Mouse (Mus musculus): ENCODE data around the gene Hspg2.

DNA sequence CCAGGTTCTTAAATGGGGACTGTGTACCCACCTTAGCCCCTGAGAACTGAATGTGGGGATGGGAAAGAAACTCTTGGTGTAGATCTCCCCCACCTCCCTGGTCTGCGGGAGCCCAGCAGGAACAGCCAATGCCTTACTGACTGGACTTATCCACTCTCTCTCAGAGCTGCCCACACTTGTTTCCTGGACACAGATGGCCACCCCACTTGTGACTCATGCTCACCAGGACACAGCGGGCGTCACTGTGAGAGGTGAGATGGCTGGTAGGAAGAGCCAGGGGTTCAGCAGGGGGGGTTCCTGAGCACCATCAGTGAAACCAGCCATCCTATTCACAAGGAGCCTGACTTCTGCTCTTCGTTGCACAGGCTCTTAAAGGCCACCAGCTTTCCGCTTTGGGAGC lies 51.8 kb downstream of the Hspg2 start:
- TF ChIP-seq CTCF (IDR thresholded peaks at IDR 0.05; ENCODE audit: insufficient read depth, low read length) (no peak), POLR2A (IDR thresholded peaks at IDR 0.05; ENCODE audit: borderline replicate concordance, extremely low read depth, low read depth, low read length) (no peak)
